Mouse (Mus musculus) ovary, postnatal 14 days (tissue): ENCODE results near the gene Svs2.
"Not testable (repeated sequence)": the region's sequence is repeated elsewhere in the genome, so short reads cannot be mapped to it uniquely, and the experiment has no call there.

Source experiments
- DNase-seq: peaks from one replicate; pipeline ENCODE4 v3.0.0; 2022; ENCODE audit warnings: low spot score

The Svs2 gene

DNA sequence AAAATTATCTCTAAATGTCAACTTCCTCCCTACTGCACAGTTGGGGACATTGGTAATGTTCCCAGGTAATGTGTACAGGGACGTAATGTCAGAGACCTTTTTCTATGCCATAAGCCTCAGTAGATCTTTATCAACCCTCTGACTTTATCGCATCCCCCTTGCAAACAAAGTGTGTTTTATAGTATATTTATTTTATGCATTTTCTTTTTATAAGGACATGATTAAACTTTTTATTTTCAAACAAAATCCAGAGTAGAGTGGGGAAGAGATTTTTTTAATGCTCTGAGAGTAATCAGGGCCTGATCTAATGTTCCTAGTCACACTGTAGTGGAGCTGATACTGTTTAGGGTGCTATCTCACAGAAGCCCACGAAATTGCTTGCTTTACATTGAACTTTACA is at the start of gene Svs2:
TSS of gene Svs2 (minus strand) at position 101 of the 400 bp plus-strand sequence.
- no peak for DNase-seq

DNA sequence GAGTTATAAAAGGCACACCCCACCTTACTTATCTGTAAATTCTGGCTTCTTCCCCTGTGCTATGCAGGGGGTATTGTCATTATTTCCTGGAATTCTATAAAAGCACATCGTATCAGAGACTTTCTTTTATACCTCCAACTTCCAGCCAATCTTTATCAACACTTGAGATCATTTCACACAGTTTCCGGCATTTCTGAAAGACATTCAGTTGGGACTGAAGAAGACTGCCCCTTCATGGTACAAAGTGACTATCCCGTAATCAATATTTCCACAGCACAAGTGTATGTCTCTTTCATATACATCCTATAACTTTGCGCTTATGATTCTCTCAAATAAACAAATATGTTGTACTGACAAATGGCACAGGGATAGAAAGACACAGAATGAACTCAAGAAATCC is 40.1 kb upstream of the Svs2 start, which contains the start of gene Svs4:
TSS of gene Svs4 (minus strand) at position 101 of the 400 bp plus-strand sequence.
- DNase-seq: no peak

DNA sequence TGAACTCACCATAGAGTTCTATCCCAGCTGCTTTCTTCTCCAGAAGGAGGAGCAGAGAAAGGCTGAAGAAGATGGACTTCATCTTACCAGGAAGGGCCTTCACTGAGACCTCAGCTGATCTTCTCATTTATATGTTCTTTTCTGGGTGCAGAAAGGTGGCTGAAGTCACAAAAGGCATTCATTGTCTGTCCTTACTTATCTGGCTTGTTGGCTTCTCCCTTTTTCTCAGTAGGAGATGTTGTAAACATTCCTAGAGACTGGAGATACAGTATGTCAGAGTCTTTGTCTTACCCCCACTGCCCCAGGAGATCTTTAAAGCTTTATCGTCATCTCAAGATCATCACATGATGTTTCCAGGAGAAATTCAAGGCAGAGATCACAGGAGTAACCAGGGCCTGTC is 18.3 kb upstream of the Svs2 start, which contains the start of gene Svs3b:
TSS of gene Svs3b (minus strand) at position 101 of the 400 bp plus-strand sequence.
- not testable (repeated sequence) for DNase-seq

DNA sequence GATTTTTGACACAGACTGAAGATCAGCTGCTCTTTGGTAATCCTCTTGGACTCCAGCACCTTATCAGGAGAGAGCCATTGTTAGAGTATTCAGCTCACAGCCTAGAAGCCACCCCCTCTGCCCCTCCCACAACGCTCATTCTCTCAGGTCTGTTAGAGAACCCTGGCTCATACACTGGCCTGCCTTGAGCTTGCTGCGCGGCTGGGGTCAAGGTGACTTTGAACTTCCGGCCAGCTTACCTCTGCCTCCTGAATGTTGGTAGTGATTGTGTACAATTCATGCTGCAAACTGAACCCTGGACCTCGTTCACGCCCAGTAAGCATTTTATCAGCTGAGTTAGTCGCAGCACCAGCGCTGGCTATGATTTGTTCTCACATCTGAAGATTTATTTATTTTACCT is 5.6 kb downstream of the Svs2 start:
- DNase-seq: no peak

DNA sequence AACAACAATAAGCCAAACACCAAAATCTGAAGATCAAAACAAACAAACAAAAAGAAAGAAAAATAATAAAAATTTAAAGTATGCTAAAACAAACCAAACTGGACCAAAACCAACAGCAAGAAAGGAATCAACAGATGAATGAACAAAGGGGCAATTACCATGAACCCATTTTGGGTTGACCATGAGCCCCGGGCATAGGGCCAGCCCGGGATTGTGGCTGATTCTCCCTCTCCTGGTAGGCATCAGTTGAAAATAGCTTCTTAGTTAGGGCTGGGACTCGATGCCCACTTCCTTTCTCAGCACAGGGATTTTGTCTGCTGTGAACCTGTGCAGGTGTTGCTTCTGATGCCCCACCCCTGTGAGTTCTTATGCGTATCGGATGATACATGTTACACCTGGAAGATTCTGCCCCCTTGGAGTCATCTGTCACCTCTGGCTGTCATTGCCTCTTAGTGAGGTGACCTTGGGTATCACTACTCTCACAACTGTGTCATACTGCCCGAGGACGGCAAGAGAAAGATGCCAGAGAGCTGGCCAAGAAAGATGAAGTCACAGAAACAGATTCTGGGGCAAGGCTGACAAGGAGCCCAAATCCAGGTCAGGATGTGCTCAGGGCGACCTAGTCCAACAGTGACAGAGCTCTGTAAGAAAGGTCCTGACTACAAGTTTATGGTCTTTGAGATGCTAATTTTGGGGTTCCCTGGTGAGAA is 9.8 kb downstream of the Svs2 start:
- no peak for DNase-seq

DNA sequence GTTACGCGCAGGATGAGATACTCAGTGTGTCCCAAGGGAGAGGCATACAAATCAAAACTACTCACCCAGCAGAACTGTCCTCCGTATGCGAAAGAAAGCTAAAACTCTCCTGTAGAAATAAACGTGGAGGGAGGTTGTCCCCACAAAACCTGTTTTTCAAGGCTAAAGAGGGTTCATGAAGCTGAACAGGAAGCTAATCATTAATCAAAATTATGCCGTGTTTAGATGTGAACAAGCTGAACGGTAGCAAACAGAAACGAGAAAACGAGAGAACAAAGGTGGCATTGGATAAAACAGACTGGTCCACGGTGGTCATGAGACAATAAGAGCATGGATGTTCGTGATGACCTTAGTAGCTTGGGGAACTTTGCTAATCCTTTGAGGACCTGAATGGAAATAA is 16.7 kb downstream of the Svs2 start, which contains the start of gene Wfdc15b:
TSS of gene Wfdc15b (minus strand) at position 139 of the 400 bp plus-strand sequence.
- no peak for DNase-seq

DNA sequence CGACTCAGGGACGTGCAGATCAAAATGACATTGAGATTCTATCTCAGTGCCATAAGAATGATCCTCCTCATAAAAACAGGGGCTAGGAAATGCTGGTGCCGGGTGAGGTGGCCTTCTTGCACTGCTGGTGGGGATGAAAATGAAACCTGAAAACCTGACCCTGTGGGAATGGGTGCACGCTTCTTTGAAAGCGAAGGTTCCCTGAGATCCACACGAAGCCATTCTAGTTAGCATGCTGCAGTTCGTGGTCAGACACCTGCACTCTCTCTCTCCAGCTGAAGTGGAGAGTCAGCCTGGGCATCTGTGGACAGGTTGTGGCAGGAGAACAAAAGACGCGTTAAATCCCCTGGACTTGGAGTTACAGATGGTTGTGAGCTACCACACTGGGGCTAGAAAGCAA is 19.0 kb downstream of the Svs2 start:
- no peak for DNase-seq

DNA sequence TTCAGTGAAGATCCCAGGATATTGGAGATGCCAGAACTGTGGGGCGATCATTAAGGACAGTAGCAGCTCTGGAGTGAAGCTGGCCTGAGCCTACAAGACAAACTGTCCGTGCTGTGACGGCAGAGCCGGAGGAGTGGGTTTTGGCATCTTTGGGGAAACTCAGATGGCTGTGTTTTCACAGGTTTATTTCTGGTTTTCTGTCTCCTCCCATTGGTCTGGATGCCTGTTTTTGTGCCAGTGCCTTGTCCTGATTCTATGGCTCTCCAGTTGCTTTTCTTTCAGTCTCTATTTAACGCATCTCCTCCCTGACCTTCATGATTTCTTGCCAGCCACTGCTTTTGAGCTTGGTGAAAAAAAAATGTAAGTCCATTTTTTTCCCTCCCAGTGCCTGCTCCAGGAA is 25.6 kb downstream of the Svs2 start:
- no peak for DNase-seq

DNA sequence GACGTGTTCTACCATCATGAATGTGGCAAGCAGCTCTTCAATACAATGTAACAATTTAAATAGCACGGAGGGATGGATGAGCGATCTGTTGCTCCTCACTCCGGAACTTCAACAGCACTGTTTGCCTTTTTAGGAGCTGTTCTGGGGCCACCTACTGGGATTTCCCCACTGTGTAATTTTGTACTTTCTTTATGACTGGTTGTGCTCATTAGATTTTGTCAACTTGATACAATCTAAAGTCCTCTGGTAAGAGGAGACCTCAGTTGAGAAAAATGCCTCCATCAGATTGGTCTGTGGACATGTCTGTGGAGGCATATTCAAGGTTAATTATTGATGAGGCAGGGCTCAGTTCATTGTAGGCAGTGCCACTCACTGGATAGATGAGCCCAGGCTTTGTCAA is 27.4 kb downstream of the Svs2 start:
- DNase-seq: no peak

DNA sequence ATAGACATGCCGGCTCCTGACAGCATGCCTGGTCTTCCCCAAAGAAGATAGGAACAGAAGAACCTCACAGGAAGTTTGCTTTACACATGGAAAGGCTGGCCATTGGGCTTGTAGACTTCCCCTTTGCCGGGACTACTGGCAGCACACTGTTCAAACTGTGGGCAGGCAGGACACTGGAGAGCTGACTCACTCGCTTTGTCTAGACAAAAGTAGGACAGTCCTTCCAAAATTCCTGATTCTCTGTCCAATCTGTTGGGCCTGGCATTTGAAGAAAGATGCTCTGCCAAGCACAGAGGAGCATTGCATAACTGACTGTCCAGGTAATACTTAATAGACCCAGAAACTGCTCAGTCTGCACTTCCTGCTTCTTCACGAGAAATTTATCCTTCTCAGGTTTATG is 31.6 kb downstream of the Svs2 start:
- no peak for DNase-seq

DNA sequence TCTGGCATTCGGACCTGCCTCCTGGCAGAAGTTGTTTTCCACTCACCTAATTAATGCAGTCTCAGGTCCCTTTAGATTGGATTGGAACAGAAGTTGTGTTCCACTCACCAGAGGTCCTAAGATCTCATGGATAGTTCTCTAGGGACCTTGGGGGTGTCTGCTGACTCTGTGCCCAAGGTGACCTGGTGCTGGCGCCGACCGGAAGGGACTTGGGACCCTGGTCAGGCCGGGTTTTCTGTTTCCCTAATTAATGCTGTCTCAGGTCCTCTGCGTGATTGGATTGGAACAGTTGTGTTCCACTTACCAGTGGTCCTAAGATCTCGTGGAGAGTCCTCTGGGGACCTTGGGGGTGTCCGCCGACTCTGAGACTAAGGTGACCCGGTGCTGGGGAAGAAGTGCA is 32.3 kb downstream of the Svs2 start:
- DNase-seq: not testable (repeated sequence)

DNA sequence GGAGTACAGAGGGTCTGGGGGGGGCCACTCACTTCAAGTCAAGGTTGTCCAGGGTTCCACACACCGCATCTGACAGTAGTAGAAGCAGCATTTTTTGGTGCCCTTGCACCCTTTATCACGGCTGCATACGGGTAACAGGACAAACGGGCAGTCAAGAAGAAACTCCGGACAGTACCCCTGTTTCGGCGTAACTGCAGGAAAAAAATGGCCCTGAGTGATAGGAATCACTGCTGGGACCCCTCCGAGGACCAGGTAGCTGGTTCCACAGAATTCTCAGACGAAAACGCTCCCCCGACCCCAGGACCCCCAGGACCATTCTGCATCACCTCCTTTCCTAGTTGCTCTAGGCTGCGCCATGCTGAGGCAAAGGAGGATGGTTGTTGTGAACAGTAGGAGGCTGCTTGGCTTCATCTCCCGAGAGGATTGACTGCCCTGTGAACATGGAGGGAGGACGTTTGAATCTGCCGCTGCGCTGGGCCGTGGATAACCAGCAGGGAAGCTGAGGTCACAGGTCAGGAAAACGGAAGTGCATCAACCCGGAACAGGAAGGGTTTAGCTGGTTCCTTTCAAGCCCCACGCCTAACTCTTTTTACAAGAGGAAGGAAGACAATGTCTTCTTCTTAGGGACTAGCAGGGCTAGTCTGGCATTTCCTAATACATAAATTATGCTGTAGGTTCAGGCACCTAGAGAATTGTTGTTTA is 38.5 kb downstream of the Svs2 start, which contains the start of gene Wfdc15a:
TSS of gene Wfdc15a (minus strand) at position 505 of the 702 bp plus-strand sequence.
- DNase-seq: no peak

DNA sequence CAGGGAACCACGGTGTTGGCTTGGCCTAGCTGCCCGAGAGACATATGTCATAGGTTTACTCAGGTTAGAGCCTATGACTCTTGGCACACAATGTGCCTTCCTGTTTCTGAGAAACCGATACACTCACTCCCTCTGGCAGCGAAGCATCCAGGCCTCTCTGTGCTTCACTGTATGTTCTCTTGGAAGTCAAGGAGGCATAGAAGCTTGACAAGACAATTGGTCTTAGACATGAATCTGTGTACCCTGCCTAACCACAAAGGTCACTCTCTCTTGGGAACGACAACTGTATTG is 41.6 kb downstream of the Svs2 start:
- DNase-seq: no peak

DNA sequence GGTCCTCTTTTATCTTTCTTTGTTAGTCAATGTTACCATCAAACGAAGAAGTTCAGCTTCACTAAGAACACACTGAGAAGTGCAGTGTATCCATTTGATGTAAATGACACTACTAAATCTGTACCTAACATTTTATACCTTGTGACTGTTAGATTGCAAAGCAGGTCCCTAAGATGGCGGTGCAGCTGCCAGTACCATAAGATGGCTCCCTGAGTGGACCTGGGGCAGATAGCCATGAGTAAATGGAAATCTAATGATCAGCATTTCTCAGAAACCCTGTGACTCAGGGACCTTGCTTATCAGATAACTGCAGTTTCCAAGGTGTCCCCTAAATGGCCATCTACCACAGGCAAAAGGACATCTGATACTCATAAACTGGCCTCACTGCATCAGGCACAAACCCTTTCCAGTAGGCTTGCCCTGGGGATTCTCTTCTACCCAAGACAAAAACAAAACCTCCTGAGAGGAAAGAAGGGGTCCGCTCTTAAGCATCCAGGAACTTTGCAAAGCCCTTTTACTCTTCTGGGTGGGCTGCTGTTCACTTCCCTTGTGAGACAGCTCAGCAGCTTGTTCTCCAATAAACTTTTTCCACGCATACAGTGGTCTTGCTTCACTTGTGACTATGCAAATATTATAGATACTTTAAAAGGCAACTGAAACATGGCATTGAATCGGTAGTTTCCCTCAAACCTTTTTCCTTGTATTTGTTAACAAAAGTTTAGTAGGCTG is 42.1 kb downstream of the Svs2 start:
- no peak for DNase-seq

DNA sequence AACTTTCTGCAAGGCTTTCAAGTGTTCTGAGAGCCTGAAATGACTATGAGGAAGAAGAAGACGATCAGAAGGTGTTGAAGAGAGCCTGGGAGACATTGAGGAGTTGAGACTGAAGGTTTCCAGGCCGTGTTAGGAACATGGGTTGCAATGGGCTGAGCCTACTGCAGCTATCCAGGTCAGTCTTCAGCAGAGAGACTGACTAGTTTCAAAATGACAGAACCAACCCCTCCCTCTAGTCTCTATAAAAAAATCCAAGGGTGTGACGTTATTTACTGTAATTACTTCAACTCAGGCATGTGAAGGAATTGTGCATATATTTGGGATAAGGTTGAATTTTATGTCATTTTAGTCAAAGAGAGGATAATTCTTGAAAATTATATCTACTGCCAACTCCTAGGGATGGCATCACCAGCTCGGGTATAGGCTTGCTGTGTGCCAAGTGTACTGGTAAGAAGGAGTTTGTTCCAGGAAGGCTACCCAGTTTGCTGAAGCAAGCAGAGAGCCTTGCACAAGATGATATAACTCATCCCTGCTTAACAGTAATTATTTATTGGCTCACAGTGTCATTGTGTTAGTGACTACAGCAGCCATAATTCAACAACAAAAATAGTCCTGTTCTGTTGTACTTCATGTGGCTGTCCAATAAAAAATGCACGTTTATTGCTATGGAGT is 43.2 kb downstream of the Svs2 start:
- no peak for DNase-seq

DNA sequence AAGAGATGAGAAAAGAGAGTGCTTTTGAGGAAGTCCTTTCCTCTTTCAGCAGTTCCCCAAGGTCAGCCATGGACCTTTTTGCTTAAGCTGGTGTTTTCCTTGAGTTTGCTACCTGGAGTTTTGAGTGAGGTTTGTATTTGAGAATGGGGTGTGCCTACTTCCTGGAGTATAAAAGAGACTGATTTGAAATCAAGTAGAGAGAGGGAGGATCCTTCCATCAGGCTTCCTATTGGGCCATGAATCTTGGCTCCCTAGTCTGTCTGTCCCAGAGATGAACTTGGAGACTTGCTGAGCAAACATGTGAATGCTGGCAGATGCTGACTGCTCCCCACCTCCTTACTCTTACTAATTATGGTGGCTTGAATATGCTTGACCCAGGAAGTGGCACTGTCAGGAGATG is 46.0 kb downstream of the Svs2 start:
- no peak for DNase-seq

DNA sequence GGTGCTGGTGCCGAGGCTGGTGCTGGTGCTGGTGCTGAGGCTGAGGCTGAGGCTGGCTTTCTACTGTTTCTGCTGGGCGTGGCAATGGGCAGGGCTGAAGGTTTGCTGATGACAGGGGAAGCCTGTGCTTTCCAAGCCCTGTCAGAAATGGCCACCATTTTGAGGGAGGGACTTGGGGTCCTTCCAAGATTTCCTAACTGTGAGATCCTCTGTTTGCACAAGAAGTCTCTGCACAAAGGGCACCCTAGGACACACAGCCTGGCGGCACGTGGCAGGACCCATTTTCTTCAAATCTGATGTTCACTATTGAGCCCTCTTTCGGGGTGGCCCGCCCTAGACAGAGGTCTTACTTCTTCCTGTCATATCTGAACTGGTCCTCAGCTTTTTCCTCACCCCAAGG is 47.7 kb downstream of the Svs2 start, which contains the start of gene Wfdc12:
TSS of gene Wfdc12 (minus strand) at position 33 of the 400 bp plus-strand sequence.
- no peak for DNase-seq

DNA sequence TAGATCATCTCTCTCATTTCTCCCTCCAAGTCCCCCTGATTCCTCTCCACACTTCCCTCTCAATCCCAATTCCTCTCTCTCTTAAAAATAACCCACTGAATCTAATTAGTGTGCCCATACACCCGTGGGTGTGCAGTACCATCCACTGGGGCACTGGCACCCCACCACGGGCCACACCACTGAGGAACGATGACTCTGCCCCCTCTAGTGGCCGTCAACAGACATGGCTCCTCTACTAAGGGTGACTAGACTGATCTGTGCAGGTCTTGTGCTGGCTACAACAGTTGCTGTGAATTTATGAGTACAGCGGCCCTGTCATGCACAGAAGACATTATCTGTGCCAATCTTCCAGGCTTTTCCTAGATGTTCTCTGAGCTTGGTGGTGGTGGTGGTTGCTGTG is 49.5 kb downstream of the Svs2 start:
- DNase-seq: no peak
